Mouse (Mus musculus): ENCODE measurements around the gene F2r. TPM values are rescaled to one million over a fixed set of nuclear protein-coding genes. Genes with fewer than 3 reads are reported as not detected.

The F2r gene
- polyA plus RNA-seq (2015; fragmentation: Nextera tagmentation; extraction: Ambion mirVana), result 80.0 and 81.9 TPM in 2 replicates

- under 1% methylated on average over 38 of the region's 42 CpGs for WGBS
- no peaks in the 10 kb centered on the region for H3K9me3 ChIP-seq
- ATAC-seq (ENCODE audit: low FRiP score), result peak; percentile 91
Observed at GRCm38 (mm10) chr13:95618309-95618712, at the start of gene F2r. TSS of gene F2r (minus strand) at chr13:95618487.

GRCm38 (mm10) chr13:95667260-95667659 lies 49.0 kb upstream of the F2r start:
- WGBS, result 36% methylated on average over 7 of the region's 7 CpGs

More at GRCm38 (mm10) chr13:95618309-95618712, at the start of gene F2r:
- Histone ChIP-seq H3K4me3 (peak within 1 kb of the TSS; percentile 87), H3K4me1 (replicated peaks) (peaks cover 37% of the 10 kb centered on the region), H3K4me2 (peak within 1 kb of the TSS; percentile 89), H3K9ac (peak within 1 kb of the TSS; percentile 94), H3K27ac (peak within 1 kb of the TSS; percentile 70), H3K36me3 (no peaks in the 10 kb centered on the region), H3K27me3 (no peaks in the 10 kb centered on the region)

GRCm38 (mm10) chr13:95665644-95666356 lies 47.5 kb upstream of the F2r start:
- WGBS, result 78% methylated on average over 13 of the region's 13 CpGs
- no peak overlapping the region for H3K27ac ChIP-seq
- H3K4me2 ChIP-seq, result no peak overlapping the region
- H3K36me3 ChIP-seq, result peaks cover 17% of the 10 kb centered on the region; the same call in 1 of the 2 replicates
- no peaks in the 10 kb centered on the region for H3K9me3 ChIP-seq
- H3K4me1 ChIP-seq (replicated peaks), result no peaks in the 10 kb centered on the region
- no peak overlapping the region for H3K9ac ChIP-seq
- H3K27me3 ChIP-seq, result no peaks in the 10 kb centered on the region
- ATAC-seq (ENCODE audit: low FRiP score), result no peak
- no peak overlapping the region for H3K4me3 ChIP-seq

More at GRCm38 (mm10) chr13:95667260-95667659, 49.0 kb upstream of the F2r start:
- no peak overlapping the region for H3K4me2 ChIP-seq
- H3K27me3 ChIP-seq, result no peaks in the 10 kb centered on the region
- H3K27ac ChIP-seq, result no peak overlapping the region
- no peak overlapping the region for H3K9ac ChIP-seq
- no peaks in the 10 kb centered on the region for H3K9me3 ChIP-seq
- H3K4me3 ChIP-seq, result no peak overlapping the region
- peaks cover 17% of the 10 kb centered on the region; the same call in 1 of the 2 replicates for H3K36me3 ChIP-seq
- no peaks in the 10 kb centered on the region for H3K4me1 ChIP-seq (replicated peaks)
- ATAC-seq (ENCODE audit: low FRiP score), result no peak

DNA sequence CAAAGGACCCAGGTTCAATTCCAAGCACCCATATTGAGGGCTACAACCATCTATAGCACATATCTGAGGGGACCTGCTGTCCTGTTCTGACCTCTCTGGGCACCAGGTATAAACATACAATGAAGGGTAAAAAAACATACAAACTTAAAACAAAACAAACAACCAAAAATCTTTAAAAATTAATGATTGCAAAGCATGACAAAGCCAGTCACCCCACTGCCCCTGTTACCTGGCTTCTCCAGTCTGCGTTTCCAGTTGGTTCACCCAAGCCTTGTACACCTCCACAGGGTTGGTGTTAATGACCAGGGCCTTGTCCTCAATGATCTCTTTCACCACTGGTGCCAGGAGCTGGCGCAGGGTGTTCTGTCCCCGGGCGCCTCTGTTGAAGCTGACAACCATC lies 45.5 kb upstream of the F2r start:
- Histone ChIP-seq H3K36me3 (peaks cover 6% of the 10 kb centered on the region; the same call in 1 of the 2 replicates), H3K9me3 (no peaks in the 10 kb centered on the region), H3K9ac (no peak overlapping the region), H3K4me2 (no peak overlapping the region), H3K4me3 (no peak overlapping the region), H3K4me1 (replicated peaks) (no peaks in the 10 kb centered on the region), H3K27me3 (no peaks in the 10 kb centered on the region), H3K27ac (no peak overlapping the region)
- ATAC-seq (ENCODE audit: low FRiP score), result no peak
- WGBS, result 97% methylated on average over 4 of the region's 4 CpGs

DNA sequence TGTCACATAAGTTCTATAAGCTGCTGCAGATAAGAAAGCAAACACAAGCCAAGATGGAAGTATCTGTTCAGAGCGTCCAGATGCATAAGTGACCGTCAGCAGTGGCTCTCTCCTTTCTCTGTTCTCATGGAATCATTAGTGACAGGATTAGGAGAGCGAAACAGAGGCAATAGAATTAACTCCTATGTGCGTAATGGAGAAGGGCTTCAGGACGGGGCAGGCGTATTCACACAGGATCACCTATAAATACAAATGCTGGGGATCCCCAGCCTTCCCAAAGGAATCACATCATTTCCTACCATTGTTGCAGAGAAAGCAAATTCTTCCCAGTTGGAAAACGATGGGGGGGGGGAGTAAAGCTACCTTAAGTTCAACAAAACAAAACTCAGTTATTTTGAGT lies 41.1 kb upstream of the F2r start:
- Histone ChIP-seq H3K9ac (no peak overlapping the region), H3K4me1 (replicated peaks) (peaks cover 5% of the 10 kb centered on the region), H3K9me3 (no peaks in the 10 kb centered on the region), H3K27ac (no peak overlapping the region), H3K4me2 (no peak overlapping the region), H3K36me3 (0 out of 2 replicates have a peak, but pooled peaks cover 3% of the 10 kb centered on the region), H3K27me3 (no peaks in the 10 kb centered on the region), H3K4me3 (no peak overlapping the region)
- 81% methylated on average over 7 of the region's 7 CpGs for WGBS
- ATAC-seq (ENCODE audit: low FRiP score), result no peak

DNA sequence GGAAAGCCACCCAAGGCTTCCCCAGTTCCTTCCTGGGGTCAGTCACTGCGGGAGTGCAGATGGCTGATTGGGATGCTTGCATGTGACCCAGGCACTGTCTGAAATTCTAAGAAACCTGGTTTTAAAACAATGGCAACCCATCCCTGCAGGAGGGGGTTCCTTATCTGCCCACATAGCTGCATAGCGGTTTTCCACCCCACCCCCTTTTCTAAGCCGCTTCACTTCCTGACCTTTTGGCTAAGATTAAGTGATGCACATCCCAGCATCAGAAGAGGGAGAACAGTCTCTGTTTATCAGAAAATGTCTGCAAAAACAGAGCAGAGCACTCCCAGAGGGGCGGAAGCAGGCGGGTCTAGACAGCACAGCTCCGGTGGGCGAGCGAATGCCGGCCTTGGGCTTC lies 38.9 kb upstream of the F2r start:
- no peak overlapping the region for H3K4me3 ChIP-seq
- 67% methylated on average over 9 of the region's 9 CpGs for WGBS
- no peaks in the 10 kb centered on the region for H3K9me3 ChIP-seq
- H3K9ac ChIP-seq, result no peak overlapping the region
- no peak overlapping the region for H3K4me2 ChIP-seq
- no peak for ATAC-seq (ENCODE audit: low FRiP score)
- no peaks in the 10 kb centered on the region for H3K36me3 ChIP-seq
- H3K4me1 ChIP-seq (replicated peaks), result peaks cover 5% of the 10 kb centered on the region
- no peaks in the 10 kb centered on the region for H3K27me3 ChIP-seq
- H3K27ac ChIP-seq, result no peak overlapping the region

DNA sequence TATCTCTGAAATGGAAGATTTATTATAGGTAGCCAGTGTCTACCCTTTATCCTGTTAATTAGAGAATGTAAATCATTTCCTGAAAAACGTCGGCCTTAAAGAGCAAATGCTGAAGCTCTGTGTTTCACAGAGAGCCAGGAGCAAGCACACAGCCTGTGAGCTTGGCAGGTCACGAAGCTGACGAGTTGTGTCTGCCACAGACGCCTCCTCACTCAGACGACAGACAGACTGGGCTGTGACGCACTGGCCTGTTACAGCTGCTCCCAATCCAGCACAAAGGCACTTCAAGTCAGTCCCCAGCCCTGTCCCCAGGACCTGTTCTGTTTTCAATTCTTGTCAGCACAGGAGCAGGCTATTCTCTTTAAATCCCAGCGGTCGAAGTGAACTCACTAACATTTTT lies 37.0 kb upstream of the F2r start:
- 0 out of 2 replicates have a peak, but pooled peaks have one; percentile 43 for ATAC-seq (ENCODE audit: low FRiP score)
- Histone ChIP-seq H3K36me3 (no peaks in the 10 kb centered on the region), H3K9me3 (no peaks in the 10 kb centered on the region), H3K4me3 (no peak overlapping the region), H3K4me1 (replicated peaks) (peaks cover 5% of the 10 kb centered on the region), H3K27ac (peak overlapping the region; percentile 63), H3K4me2 (no peak overlapping the region), H3K27me3 (no peaks in the 10 kb centered on the region), H3K9ac (no peak overlapping the region)
- WGBS, result 34% methylated on average over 9 of the region's 9 CpGs

- no peak overlapping the region for H3K27ac ChIP-seq
- no peak overlapping the region for H3K4me2 ChIP-seq
- H3K9ac ChIP-seq, result no peak overlapping the region
- peaks cover 7% of the 10 kb centered on the region; the same call in 1 of the 2 replicates for H3K36me3 ChIP-seq
- H3K9me3 ChIP-seq, result no peaks in the 10 kb centered on the region
- no peaks in the 10 kb centered on the region for H3K27me3 ChIP-seq
- WGBS, result 93% methylated on average over 4 of the region's 4 CpGs
- no peak for ATAC-seq (ENCODE audit: low FRiP score)
- no peak overlapping the region for H3K4me3 ChIP-seq
- H3K4me1 ChIP-seq (replicated peaks), result peaks cover 5% of the 10 kb centered on the region
Observed at GRCm38 (mm10) chr13:95653696-95654095, 35.4 kb upstream of the F2r start.

GRCm38 (mm10) chr13:95651870-95652668 lies 33.8 kb upstream of the F2r start:
- H3K27ac ChIP-seq, result no peak overlapping the region
- peaks cover 5% of the 10 kb centered on the region for H3K4me1 ChIP-seq (replicated peaks)
- no peaks in the 10 kb centered on the region for H3K27me3 ChIP-seq
- no peak overlapping the region for H3K4me2 ChIP-seq
- H3K9ac ChIP-seq, result no peak overlapping the region
- ATAC-seq (ENCODE audit: low FRiP score), result no peak
- no peaks in the 10 kb centered on the region for H3K9me3 ChIP-seq
- H3K4me3 ChIP-seq, result no peak overlapping the region
- 85% methylated on average over 7 of the region's 7 CpGs for WGBS
- peaks cover 7% of the 10 kb centered on the region; the same call in 1 of the 2 replicates for H3K36me3 ChIP-seq

DNA sequence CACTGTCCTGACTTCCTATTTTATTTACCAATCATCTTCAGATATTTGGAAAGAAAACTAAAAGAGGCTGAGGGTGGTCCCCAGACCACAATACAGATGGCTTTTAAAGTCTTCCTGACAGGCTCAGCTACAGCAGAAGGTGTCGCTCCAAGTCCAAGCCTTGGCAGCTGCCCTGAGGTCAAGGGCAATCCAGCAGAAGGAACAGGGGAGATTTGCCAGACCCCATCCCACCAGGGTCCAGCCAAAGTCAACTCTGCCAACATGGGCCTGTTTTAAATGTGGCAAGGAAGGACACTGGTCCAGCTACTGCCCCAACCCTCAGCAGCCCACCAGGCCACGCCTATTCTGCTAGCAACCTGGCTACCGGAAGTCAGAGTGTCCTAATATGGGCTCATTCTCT lies 31.7 kb upstream of the F2r start:
- WGBS, result 93% methylated on average over 3 of the region's 3 CpGs
- H3K9ac ChIP-seq, result no peak overlapping the region
- H3K4me2 ChIP-seq, result no peak overlapping the region
- no peak overlapping the region for H3K4me3 ChIP-seq
- no peaks in the 10 kb centered on the region for H3K27me3 ChIP-seq
- H3K36me3 ChIP-seq, result peaks cover 13% of the 10 kb centered on the region; the same call in 1 of the 2 replicates
- H3K4me1 ChIP-seq (replicated peaks), result no peaks in the 10 kb centered on the region
- no peak overlapping the region for H3K27ac ChIP-seq
- H3K9me3 ChIP-seq, result no peaks in the 10 kb centered on the region
- no peak for ATAC-seq (ENCODE audit: low FRiP score)

DNA sequence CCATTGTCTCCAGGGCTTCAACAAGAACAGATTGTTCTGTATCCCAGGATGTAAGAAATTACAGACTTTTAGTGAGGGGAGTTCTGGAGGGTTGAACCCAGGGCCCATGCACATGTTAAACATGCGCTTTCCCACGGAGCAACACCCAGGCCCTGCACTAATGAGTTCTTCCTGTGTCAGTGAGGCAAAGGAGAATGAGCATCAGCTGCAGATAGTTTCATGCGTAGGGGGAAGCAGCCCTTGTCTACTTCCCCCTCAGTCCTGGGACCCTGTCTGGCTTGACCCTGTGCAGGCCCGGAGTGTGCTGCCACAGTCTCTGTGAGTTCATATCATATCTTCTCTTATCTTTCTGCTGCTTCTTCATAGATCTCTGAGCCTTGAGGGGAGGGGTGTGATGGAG lies 29.0 kb upstream of the F2r start:
- Histone ChIP-seq H3K36me3 (peaks cover 13% of the 10 kb centered on the region; the same call in 1 of the 2 replicates), H3K9ac (no peak overlapping the region), H3K9me3 (no peaks in the 10 kb centered on the region), H3K4me3 (no peak overlapping the region), H3K27me3 (no peaks in the 10 kb centered on the region), H3K4me2 (no peak overlapping the region), H3K4me1 (replicated peaks) (no peaks in the 10 kb centered on the region), H3K27ac (no peak overlapping the region)
- 81% methylated on average over 4 of the region's 4 CpGs for WGBS
- no peak for ATAC-seq (ENCODE audit: low FRiP score)

GRCm38 (mm10) chr13:95646687-95647111 lies 28.4 kb upstream of the F2r start:
- Histone ChIP-seq H3K4me1 (replicated peaks) (no peaks in the 10 kb centered on the region), H3K4me3 (no peak overlapping the region), H3K36me3 (peaks cover 13% of the 10 kb centered on the region; the same call in 1 of the 2 replicates), H3K9me3 (no peaks in the 10 kb centered on the region), H3K4me2 (no peak overlapping the region), H3K27me3 (no peaks in the 10 kb centered on the region), H3K27ac (no peak overlapping the region), H3K9ac (no peak overlapping the region)
- no peak for ATAC-seq (ENCODE audit: low FRiP score)
- WGBS, result 74% methylated on average over 9 of the region's 9 CpGs

Data from hindbrain, embryonic 13.5 days (tissue).